Mouse (Mus musculus) kidney, adult 2 months (tissue): ENCODE measurements around the gene Gm49339.

Source experiments
- CTCF ChIP-seq: fragments of 200-500 bp; conservative IDR thresholded peaks from 2 replicates; pipeline ENCODE4 v1.5.1; 2011; ENCODE audit warnings: low read depth, mild to moderate bottlenecking, control low read depth, low read length, moderate library complexity, mixed read lengths; ENCODE audit not compliant: insufficient read depth, insufficient read length
- POLR2A ChIP-seq: fragments of 200-500 bp; IDR thresholded peaks from one replicate; pipeline ENCODE4 v1.6.1; 2011; ENCODE audit warnings: low read depth, low read length, control low read depth

DNA sequence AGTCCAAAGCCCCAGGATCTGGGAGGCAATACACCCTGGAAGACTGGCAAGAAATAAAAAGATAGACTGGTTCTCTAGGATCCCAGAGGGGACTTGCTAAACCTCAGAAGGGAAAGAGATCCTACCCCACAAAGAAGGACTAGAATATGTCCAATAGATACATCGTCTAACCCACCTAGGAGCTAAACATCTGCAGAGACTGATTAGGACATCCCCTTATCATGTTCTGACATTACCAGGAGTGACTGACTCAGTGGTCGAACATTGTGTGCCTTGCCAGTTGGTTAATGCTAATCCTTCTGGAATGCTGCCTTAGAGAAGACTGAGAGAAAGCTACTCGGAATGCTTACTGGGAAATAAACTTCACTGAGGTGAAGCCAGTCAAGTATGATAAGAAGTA lies 49.1 kb downstream of the Gm49339 start:
- TF ChIP-seq POLR2A: no peak
- no peak for TF ChIP-seq CTCF
